Mouse (Mus musculus): ENCODE measurements around the gene Klrg2.

- TF ChIP-seq TCF12 (IDR thresholded peaks at IDR 0.05; ENCODE audit: low read depth, low read length) (no peak), MAX (IDR thresholded peaks at IDR 0.05; ENCODE audit: low read length) (no peak), CTCF (conservative IDR thresholded peaks at IDR 0.05 in 1 of 2, IDR thresholded peaks at IDR 0.05 in 1 of 2; ENCODE audit: low read depth in 2 of 2, low read length in 2 of 2) (no peak), EP300 (IDR thresholded peaks at IDR 0.05; ENCODE audit: low read length) (no peak), POLR2AphosphoS2 (IDR thresholded peaks at IDR 0.05; ENCODE audit: low read depth, low read length) (no peak), POLR2A (IDR thresholded peaks at IDR 0.05; ENCODE audit: low read depth, low read length) (no peak), ZMIZ1 (IDR thresholded peaks at IDR 0.05; ENCODE audit: low read depth, low read length) (no peak), USF2 (conservative IDR thresholded peaks at IDR 0.05; ENCODE audit: low read depth, low read length) (no peak)
Measured at GRCm38 (mm10) chr6:38641228-38641627, 4.2 kb upstream of the Klrg2 start.

All from CH12.LX (cell line).